Mouse (Mus musculus): Measurements from ENCODE around the gene Rab11fip5. TPM values are rescaled to one million over a fixed set of nuclear protein-coding genes. Genes with fewer than 3 reads are reported as not detected.

The Rab11fip5 gene
- polyA plus RNA-seq, 1 experiment from 2014 or later: 9.0 TPM

GRCm38 (mm10) chr6:85290869-85291824 is 83.3 kb downstream of the Rab11fip5 start:
- DNase-seq (ENCODE audit: low spot score): no peak

GRCm38 (mm10) chr6:85288193-85288857 is 86.1 kb downstream of the Rab11fip5 start:
- no peak overlapping the region for H3K27ac ChIP-seq
- no peak overlapping the region for H3K4me3 ChIP-seq
- WGBS: 70% methylated on average over 4 of the region's 4 CpGs

More at GRCm38 (mm10) chr6:85290869-85291824, 83.3 kb downstream of the Rab11fip5 start:
- 87% methylated on average over 16 of the region's 16 CpGs for WGBS
- Histone ChIP-seq H3K27me3 (ENCODE audit: insufficient read depth, poor library complexity, severe bottlenecking) (no peaks in the 10 kb centered on the region), H3K9me3 (no peaks in the 10 kb centered on the region), H3K4me3 (no peak overlapping the region), H3K4me1 (peaks cover 11% of the 10 kb centered on the region), H3K27ac (no peak overlapping the region), H3K36me3 (no peaks in the 10 kb centered on the region)

GRCm38 (mm10) chr6:85286283-85287047 is 88.0 kb downstream of the Rab11fip5 start:
- WGBS: 80% methylated on average over 13 of the region's 13 CpGs

More at GRCm38 (mm10) chr6:85288193-85288857, 86.1 kb downstream of the Rab11fip5 start:
- H3K36me3 ChIP-seq: no peaks in the 10 kb centered on the region
- no peaks in the 10 kb centered on the region for H3K4me1 ChIP-seq
- no peaks in the 10 kb centered on the region for H3K9me3 ChIP-seq
- no peaks in the 10 kb centered on the region for H3K27me3 ChIP-seq (ENCODE audit: insufficient read depth, poor library complexity, severe bottlenecking)
- no peak for DNase-seq (ENCODE audit: low spot score)

More at GRCm38 (mm10) chr6:85286283-85287047, 88.0 kb downstream of the Rab11fip5 start:
- no peaks in the 10 kb centered on the region for H3K36me3 ChIP-seq
- H3K27me3 ChIP-seq (ENCODE audit: insufficient read depth, poor library complexity, severe bottlenecking): no peaks in the 10 kb centered on the region
- H3K4me3 ChIP-seq: no peak overlapping the region
- no peak for DNase-seq (ENCODE audit: low spot score)
- H3K27ac ChIP-seq: no peak overlapping the region
- H3K4me1 ChIP-seq: peaks cover 4% of the 10 kb centered on the region
- H3K9me3 ChIP-seq: no peaks in the 10 kb centered on the region

Small RNA genes lying within 50 kb of the gene (microRNA-seq; reads per million reads assigned to microRNA genes)
- not detected for gene Mir705

Other genes starting within 250 kb of the Rab11fip5 start
- 57.2 and 69.2 TPM in 2 replicates for gene Spr, start 236.9 kb downstream of the Rab11fip5 start, polyA plus RNA-seq (2016; fragmentation: Nextera tagmentation; extraction: Ambion mirVana)
- 0.15 and 0.85 TPM in 2 replicates for gene Emx1, start 187.2 kb downstream of the Rab11fip5 start, polyA plus RNA-seq (2016; fragmentation: Nextera tagmentation; extraction: Ambion mirVana)
- 4.5 and 5.8 TPM in 2 replicates for gene Sfxn5, start 41.2 kb downstream of the Rab11fip5 start, polyA plus RNA-seq (2016; fragmentation: Nextera tagmentation; extraction: Ambion mirVana)
- gene Noto, start 49.3 kb upstream of the Rab11fip5 start, polyA plus RNA-seq (2016; fragmentation: Nextera tagmentation; extraction: Ambion mirVana): not detected in 2 replicates
- 64.4 and 81.8 TPM in 2 replicates for gene Smyd5, start 57.4 kb upstream of the Rab11fip5 start, polyA plus RNA-seq (2016; fragmentation: Nextera tagmentation; extraction: Ambion mirVana)
- 563 and 665 TPM in 2 replicates for gene Cct7, start 76.9 kb upstream of the Rab11fip5 start, polyA plus RNA-seq (2016; fragmentation: Nextera tagmentation; extraction: Ambion mirVana)
- 38.9 and 48.2 TPM in 2 replicates for gene Pradc1, start 77.3 kb upstream of the Rab11fip5 start, polyA plus RNA-seq (2016; fragmentation: Nextera tagmentation; extraction: Ambion mirVana)
- 0.04 and 0.13 TPM in 2 replicates for gene Fbxo41, start 128.4 kb upstream of the Rab11fip5 start, polyA plus RNA-seq (2016; fragmentation: Nextera tagmentation; extraction: Ambion mirVana)
- gene Egr4, start 139.0 kb upstream of the Rab11fip5 start, polyA plus RNA-seq (2016; fragmentation: Nextera tagmentation; extraction: Ambion mirVana): not detected in 2 replicates
- 4.4 and 5.5 TPM in 2 replicates for gene Alms1, start 212.9 kb upstream of the Rab11fip5 start, polyA plus RNA-seq (2016; fragmentation: Nextera tagmentation; extraction: Ambion mirVana)

Data from heart, embryonic 10.5 days (tissue).